Comparison of ENCODE assay signal across 8 mouse cellular contexts in genomic region chr6:146634015-146634722, GRCm38 (mm10). TPM values are rescaled to one million over a fixed set of nuclear protein-coding genes. Genes with fewer than 3 reads are reported as not detected.
DNase-seq lines count a peak whose midpoint lies in the region; ATAC-seq and TF ChIP-seq lines count a peak whose summit lies in the region.

No protein-coding gene starts in this region.

- under 1% methylated on average over 36 of the region's 82 CpGs for WGBS in embryonic facial prominence, embryonic 14.5 days
- 1% methylated on average over 75 of the region's 82 CpGs for WGBS in kidney, adult 2 months
- 1% methylated on average over 55 of the region's 82 CpGs for WGBS in limb, embryonic 14.5 days
- WGBS in midbrain, embryonic 15.5 days: under 1% methylated on average over 81 of the region's 82 CpGs

- H3K4me1 ChIP-seq in embryonic facial prominence, embryonic 14.5 days (ENCODE audit: control insufficient read depth, insufficient read depth, low read length): peaks cover 15% of the 10 kb centered on the region
- peaks cover 8% of the 10 kb centered on the region for H3K4me1 ChIP-seq in kidney, adult 2 months (ENCODE audit: control insufficient read depth, insufficient read depth, low read length)
- peaks cover 17% of the 10 kb centered on the region for H3K4me1 ChIP-seq in limb, embryonic 14.5 days (ENCODE audit: control insufficient read depth, insufficient read depth, low read length)
- H3K4me1 ChIP-seq in midbrain, embryonic 15.5 days: peaks cover 16% of the 10 kb centered on the region

- H3K36me3 ChIP-seq in embryonic facial prominence, embryonic 14.5 days (ENCODE audit: control insufficient read depth, insufficient read depth, low read length): no peaks in the 10 kb centered on the region
- no peaks in the 10 kb centered on the region for H3K36me3 ChIP-seq in kidney, adult 2 months (ENCODE audit: control insufficient read depth, insufficient read depth, low read length)
- H3K36me3 ChIP-seq in limb, embryonic 14.5 days (ENCODE audit: control insufficient read depth, insufficient read depth, low read length): no peaks in the 10 kb centered on the region
- H3K36me3 ChIP-seq in midbrain, embryonic 15.5 days (replicated peaks): no peaks in the 10 kb centered on the region

- no peaks in the 10 kb centered on the region for H3K9me3 ChIP-seq in embryonic facial prominence, embryonic 14.5 days (ENCODE audit: control insufficient read depth, low read length)
- no peaks in the 10 kb centered on the region for H3K9me3 ChIP-seq in limb, embryonic 14.5 days (ENCODE audit: control insufficient read depth, low read length)
- no peaks in the 10 kb centered on the region for H3K9me3 ChIP-seq in midbrain, embryonic 15.5 days

- TF ChIP-seq CTCF in kidney, adult 2 months (conservative IDR thresholded peaks at IDR 0.05; ENCODE audit: insufficient read depth, insufficient read length, low read depth, low read length): 0 out of 2 replicates have a peak, but pooled peaks have one; percentile 1

- peak overlapping the region; percentile 88 for H3K27ac ChIP-seq in embryonic facial prominence, embryonic 14.5 days (replicated peaks; ENCODE audit: low read depth, low read length)
- peak overlapping the region; percentile 43 for H3K27ac ChIP-seq in kidney, adult 2 months (ENCODE audit: insufficient read depth, low read depth, low read length)
- H3K27ac ChIP-seq in limb, embryonic 14.5 days (replicated peaks; ENCODE audit: low read depth, low read length): peak overlapping the region; percentile 81
- H3K27ac ChIP-seq in midbrain, embryonic 15.5 days: peak overlapping the region; percentile 80

- H3K4me2 ChIP-seq in embryonic facial prominence, embryonic 14.5 days (ENCODE audit: low read depth, low read length): peak overlapping the region; percentile 77
- H3K4me2 ChIP-seq in limb, embryonic 14.5 days (replicated peaks; ENCODE audit: low read depth, low read length, severe bottlenecking): peak overlapping the region; percentile 76
- H3K4me2 ChIP-seq in midbrain, embryonic 15.5 days: peak overlapping the region; percentile 62

- DNase-seq in 3T3-L1 (ENCODE audit: low read depth, low spot score): peak; percentile 71
- peak; percentile 83 to 92 for DNase-seq in adrenal gland, postnatal 36 days
- peak; percentile 95 for DNase-seq in embryonic facial prominence, embryonic 14.5 days (ENCODE audit: low spot score)
- peak; percentile 39 for DNase-seq in heart, adult 8-10 months (ENCODE audit: low spot score)
- DNase-seq in kidney, adult 2 months: peak; percentile 83
- peak; percentile 89 for DNase-seq in limb, embryonic 14.5 days (ENCODE audit: low spot score)
- DNase-seq in spleen, adult 18-20 months: peak; percentile 56 to 70

- H3K4me3 ChIP-seq in embryonic facial prominence, embryonic 14.5 days (ENCODE audit: low read depth, low read length): peak overlapping the region; percentile 79
- H3K4me3 ChIP-seq in kidney, adult 2 months (ENCODE audit: insufficient read depth, low read depth, low read length): peak overlapping the region; percentile 62
- H3K4me3 ChIP-seq in limb, embryonic 14.5 days (replicated peaks; ENCODE audit: low read length): peak overlapping the region; percentile 72
- peak overlapping the region; percentile 58 for H3K4me3 ChIP-seq in midbrain, embryonic 15.5 days

- peak; percentile 95 for ATAC-seq in embryonic facial prominence, embryonic 14.5 days (ENCODE audit: low read depth)
- peak; percentile 92 for ATAC-seq in limb, embryonic 14.5 days (ENCODE audit: low FRiP score, low read depth)
- ATAC-seq in midbrain, embryonic 15.5 days (replicated peaks): peak; percentile 94

- TF ChIP-seq POLR2A in kidney, adult 2 months (IDR thresholded peaks at IDR 0.05; ENCODE audit: low read depth, low read length): no peak
- peak; percentile 79; the same call in 1 of the 2 replicates for TF ChIP-seq POLR2A in limb, embryonic 14.5 days (IDR thresholded peaks at IDR 0.05; ENCODE audit: borderline replicate concordance, extremely low read depth, insufficient read depth, insufficient read length)

- no peaks in the 10 kb centered on the region for H3K27me3 ChIP-seq in embryonic facial prominence, embryonic 14.5 days (replicated peaks; ENCODE audit: control insufficient read depth, insufficient read depth, low read length)
- H3K27me3 ChIP-seq in kidney, adult 2 months (replicated peaks; ENCODE audit: control insufficient read depth, insufficient read depth, low read length): no peaks in the 10 kb centered on the region
- H3K27me3 ChIP-seq in limb, embryonic 14.5 days (ENCODE audit: control insufficient read depth, insufficient read depth, low read length): no peaks in the 10 kb centered on the region
- H3K27me3 ChIP-seq in midbrain, embryonic 15.5 days (replicated peaks): no peaks in the 10 kb centered on the region

- peak overlapping the region; percentile 90 for H3K9ac ChIP-seq in embryonic facial prominence, embryonic 14.5 days (ENCODE audit: low read depth, low read length)
- H3K9ac ChIP-seq in limb, embryonic 14.5 days (ENCODE audit: low read depth, low read length, severe bottlenecking): peak overlapping the region; percentile 80
- peak overlapping the region; percentile 67 for H3K9ac ChIP-seq in midbrain, embryonic 15.5 days

RNA-seq across cellular contexts. Expression of gene Med21, which starts 8.2 kb away (rescaled TPM):
- total RNA-seq in adrenal gland, postnatal 36 days (2021): 10 to 100 TPM; 64.9 to 68.6 TPM
- polyA plus RNA-seq in embryonic facial prominence, embryonic 14.5 days (2014; fragmentation: Nextera tagmentation; extraction: Ambion mirVana): 129 and 131 TPM in 2 replicates
- total RNA-seq in heart, adult 8-10 months (2022): 10 to 100 TPM; 48.4 to 55.5 (median 49.6) TPM
- 45.4 and 59.9 TPM in 2 replicates for polyA plus RNA-seq in kidney, adult 2 months (2012; rRNA removed)
- 90.6 and 116 TPM in 2 replicates for polyA plus RNA-seq in limb, embryonic 14.5 days (2012; rRNA removed)
- 124 and 141 TPM in 2 replicates for polyA plus RNA-seq in limb, embryonic 14.5 days (2014; fragmentation: Nextera tagmentation; extraction: Ambion mirVana)
- 99.3 and 102 TPM in 2 replicates for polyA plus RNA-seq in midbrain, embryonic 15.5 days (2015; fragmentation: Nextera tagmentation; extraction: Ambion mirVana)

RNA-seq across cellular contexts. Expression of gene Tm7sf3, which starts 8.5 kb away (rescaled TPM):
- 10 to 100 TPM; 35.0 to 46.7 TPM for total RNA-seq in adrenal gland, postnatal 36 days (2021)
- polyA plus RNA-seq in embryonic facial prominence, embryonic 14.5 days (2014; fragmentation: Nextera tagmentation; extraction: Ambion mirVana): 53.1 and 56.7 TPM in 2 replicates
- 10 to 100 TPM; 15.7 to 16.7 (median 15.9) TPM for total RNA-seq in heart, adult 8-10 months (2022)
- 32.9 and 34.8 TPM in 2 replicates for polyA plus RNA-seq in kidney, adult 2 months (2012; rRNA removed)
- polyA plus RNA-seq in limb, embryonic 14.5 days (2012; rRNA removed): 29.1 and 35.2 TPM in 2 replicates
- polyA plus RNA-seq in limb, embryonic 14.5 days (2014; fragmentation: Nextera tagmentation; extraction: Ambion mirVana): 47.0 and 47.4 TPM in 2 replicates
- polyA plus RNA-seq in midbrain, embryonic 15.5 days (2015; fragmentation: Nextera tagmentation; extraction: Ambion mirVana): 26.8 and 30.0 TPM in 2 replicates

RNA-seq across cellular contexts. Expression of gene Ints13, which starts 56.5 kb away (rescaled TPM):
- 10 to 100 TPM; 32.1 to 37.3 TPM for total RNA-seq in adrenal gland, postnatal 36 days (2021)
- 46.4 and 50.9 TPM in 2 replicates for polyA plus RNA-seq in embryonic facial prominence, embryonic 14.5 days (2014; fragmentation: Nextera tagmentation; extraction: Ambion mirVana)
- 10 to 100 TPM; 18.7 to 21.4 (median 20.1) TPM for total RNA-seq in heart, adult 8-10 months (2022)
- 10.7 and 11.7 TPM in 2 replicates for polyA plus RNA-seq in kidney, adult 2 months (2012; rRNA removed)
- 43.5 and 63.7 TPM in 2 replicates for polyA plus RNA-seq in limb, embryonic 14.5 days (2012; rRNA removed)
- polyA plus RNA-seq in limb, embryonic 14.5 days (2014; fragmentation: Nextera tagmentation; extraction: Ambion mirVana): 50.6 and 56.7 TPM in 2 replicates
- polyA plus RNA-seq in midbrain, embryonic 15.5 days (2015; fragmentation: Nextera tagmentation; extraction: Ambion mirVana): 51.8 and 57.6 TPM in 2 replicates

RNA-seq across cellular contexts. Expression of gene Fgfr1op2, which starts 57.2 kb away (rescaled TPM):
- 100 to 1,000 TPM; 100 to 113 TPM for total RNA-seq in adrenal gland, postnatal 36 days (2021)
- 91.6 and 94.2 TPM in 2 replicates for polyA plus RNA-seq in embryonic facial prominence, embryonic 14.5 days (2014; fragmentation: Nextera tagmentation; extraction: Ambion mirVana)
- 10 to 100 TPM; 66.1 to 70.9 (median 68.7) TPM for total RNA-seq in heart, adult 8-10 months (2022)
- polyA plus RNA-seq in kidney, adult 2 months (2012; rRNA removed): 35.3 and 36.3 TPM in 2 replicates
- 63.2 and 68.1 TPM in 2 replicates for polyA plus RNA-seq in limb, embryonic 14.5 days (2012; rRNA removed)
- 95.5 and 105 TPM in 2 replicates for polyA plus RNA-seq in limb, embryonic 14.5 days (2014; fragmentation: Nextera tagmentation; extraction: Ambion mirVana)
- 38.7 and 38.8 TPM in 2 replicates for polyA plus RNA-seq in midbrain, embryonic 15.5 days (2015; fragmentation: Nextera tagmentation; extraction: Ambion mirVana)

Comparison
In these comparisons a context has a peak if more than half of its experiments do, and no peak if none do; other contexts are left out.
1. Peak in every context shown above with its lines: DNase-seq, ATAC-seq, H3K4me3 ChIP-seq and H3K27ac ChIP-seq.
2. DNase-seq: peak in every context shown above with its lines; median percentile 95 in embryonic facial prominence, embryonic 14.5 days; 89 in limb, embryonic 14.5 days; 88 in adrenal gland, postnatal 36 days; 83 in kidney, adult 2 months; 71 in 3T3-L1; 63 in spleen, adult 18-20 months; 39 in heart, adult 8-10 months.